Mouse (Mus musculus) stomach, postnatal 0 days (tissue): ENCODE data around the gene Itpa. TPM values are rescaled to one million over a fixed set of nuclear protein-coding genes. Genes with fewer than 3 reads are reported as not detected.
A peak's percentile ranks its signal among the peaks of the same experiment; 100 is the strongest.

Experiments used
- ATAC-seq: fragments of 200-750 bp; cut with Nextera tagmentation; 2 replicates; pipeline ENCODE4 v1.8.0; 2017; ENCODE audit not compliant: low FRiP score, low TSS enrichment
- DNase-seq: peaks from one replicate; pipeline ENCODE4 v3.0.0-alpha.2; 2016; ENCODE audit warnings: low spot score
- H3K27ac ChIP-seq: fragments of 300-500 bp; sonication (generic); replicated peaks from 2 replicates; pipeline ENCODE4 v1.5.1; 2014; ENCODE audit warnings: mild to moderate bottlenecking, control low read depth
- H3K27me3 ChIP-seq: fragments of 300-500 bp; sonication (generic); 2 replicates; pipeline ENCODE4 v1.6.1; 2014; ENCODE audit warnings: low read length; ENCODE audit not compliant: control insufficient read depth, insufficient read depth
- H3K36me3 ChIP-seq: fragments of 300-500 bp; sonication (generic); 2 replicates; pipeline ENCODE4 v1.6.1; 2014; ENCODE audit warnings: low read length, mixed read lengths; ENCODE audit not compliant: control insufficient read depth, insufficient read depth
- H3K4me1 ChIP-seq: fragments of 300-500 bp; sonication (generic); replicated peaks from 2 replicates; pipeline ENCODE4 v1.6.1; 2014; ENCODE audit warnings: antibody characterized with exemption; ENCODE audit not compliant: control insufficient read depth, insufficient read depth
- H3K4me2 ChIP-seq: fragments of 300-500 bp; sonication (generic); replicated peaks from 2 replicates; pipeline ENCODE4 v1.6.1; 2014; ENCODE audit warnings: low read depth, mild to moderate bottlenecking, control low read depth, moderate library complexity
- H3K4me3 ChIP-seq: fragments of 300-500 bp; sonication (generic); 2 replicates; pipeline ENCODE4 v1.5.1; 2014; ENCODE audit warnings: low read depth, low read length, control low read depth
- H3K9ac ChIP-seq: fragments of 300-500 bp; sonication (generic); 2 replicates; pipeline ENCODE4 v1.6.1; 2014; ENCODE audit warnings: mild to moderate bottlenecking, low read length, control low read depth, mixed read lengths
- H3K9me3 ChIP-seq: fragments of 300-500 bp; sonication (generic); 2 replicates; pipeline ENCODE4 v1.6.1; 2016; ENCODE audit warnings: low read length; ENCODE audit not compliant: control insufficient read depth
- CTCF ChIP-seq: IDR thresholded peaks from 2 replicates; pipeline ENCODE4 v1.5.1; 2016; ENCODE audit warnings: antibody characterized with exemption, low read depth, mild to moderate bottlenecking, moderate library complexity
- EP300 ChIP-seq: optimal IDR thresholded peaks from 2 replicates; pipeline ENCODE3; 2016; ENCODE audit warnings: antibody characterized with exemption
- WGBS: fragments of 180-500 bp; shearing (Covaris S2); extraction: QIAGEN DNeasy Blood & Tissue Kit; methylation state at CpG from one replicate; pipeline ENCODE4 v1.1.7; 2014; 5-methylcytosine and 5-hydroxymethylcytosine counted together
- polyA plus RNA-seq: library from polyadenylated mRNA; unstranded; fragments of >200 nt; fragmentation: Nextera tagmentation; extraction: Ambion mirVana; gene quantifications from 2 replicates; pipeline ENCODE4 v1.2.1, GENCODE M21; 2015

The Itpa gene
- polyA plus RNA-seq, 1 experiment from 2014 or later = 58.6 TPM

DNA sequence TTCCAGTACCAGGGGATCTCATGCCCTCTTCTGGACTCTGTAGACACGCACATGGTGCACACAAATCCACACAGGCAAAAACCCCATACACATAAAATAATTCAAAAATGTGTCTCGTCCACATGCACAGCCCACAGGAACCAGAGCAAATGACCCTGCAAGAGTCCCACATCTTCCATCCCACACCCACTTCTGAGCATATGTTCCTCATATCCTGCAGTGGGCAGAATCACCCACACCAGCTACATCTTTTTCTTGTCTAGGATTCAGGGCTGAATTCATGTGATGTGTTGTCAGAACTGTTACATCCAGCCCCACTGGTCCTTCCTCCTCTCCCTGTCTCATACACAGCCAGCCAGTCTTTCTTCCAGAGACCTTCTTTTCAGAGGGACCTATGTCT lies 14.1 kb upstream of the Itpa start:
- TF ChIP-seq CTCF (0 out of 2 replicates have a peak, but pooled peaks have one; percentile 10), EP300 (no peak)
- Histone ChIP-seq H3K4me1 (no peaks in the 10 kb centered on the region), H3K27me3 (no peaks in the 10 kb centered on the region), H3K4me3 (no peak overlapping the region), H3K4me2 (no peak overlapping the region), H3K27ac (no peak overlapping the region), H3K9me3 (no peaks in the 10 kb centered on the region), H3K36me3 (peaks cover 23% of the 10 kb centered on the region), H3K9ac (no peak overlapping the region)
- WGBS = 89% methylated on average over 2 of the region's 2 CpGs
- DNase-seq = no peak
- ATAC-seq = no peak

GRCm38 (mm10) chr2:130653760-130654159 lies 13.7 kb upstream of the Itpa start:
- H3K36me3 ChIP-seq = peaks cover 27% of the 10 kb centered on the region
- H3K4me3 ChIP-seq = no peak overlapping the region
- TF ChIP-seq CTCF (no peak), EP300 (no peak)
- ATAC-seq (no peak), DNase-seq (no peak)
- no peak overlapping the region for H3K4me2 ChIP-seq
- H3K9ac ChIP-seq = no peak overlapping the region
- no peaks in the 10 kb centered on the region for H3K27me3 ChIP-seq
- WGBS = 79% methylated on average over 1 of the region's 1 CpGs
- H3K9me3 ChIP-seq = no peaks in the 10 kb centered on the region
- no peak overlapping the region for H3K27ac ChIP-seq
- H3K4me1 ChIP-seq = no peaks in the 10 kb centered on the region

DNA sequence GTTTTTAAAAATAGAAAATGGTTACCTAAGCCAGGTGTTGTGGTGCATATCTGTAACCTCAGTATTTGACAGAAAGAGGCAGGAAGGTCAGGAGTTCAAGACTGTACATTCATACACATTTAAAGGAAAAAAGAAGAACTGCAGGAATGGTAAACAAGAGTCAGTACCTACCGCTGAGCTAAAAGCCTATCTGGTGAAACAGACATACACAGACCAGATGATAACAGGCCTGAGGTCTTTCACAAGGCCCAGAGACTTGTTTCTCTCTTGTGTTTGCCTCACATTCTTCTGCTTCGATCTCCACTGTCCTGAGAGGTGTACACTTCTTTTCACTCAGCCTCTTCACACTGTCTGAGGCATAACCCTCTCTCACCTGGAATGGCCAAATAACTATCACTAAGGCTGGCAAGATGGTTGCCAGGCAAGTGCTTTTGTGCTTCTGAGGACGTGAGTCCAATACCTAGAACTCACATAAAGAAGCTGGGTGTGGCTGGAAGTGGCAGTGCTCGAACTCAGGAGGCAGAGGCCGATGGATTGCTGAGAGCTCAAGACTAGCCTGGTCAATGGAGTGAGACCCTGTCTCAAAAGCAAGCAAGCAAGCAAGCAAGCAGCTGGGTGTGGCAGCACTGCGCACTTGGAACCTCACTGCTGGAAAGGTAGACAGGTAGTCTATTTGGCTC lies 11.6 kb upstream of the Itpa start:
- Histone ChIP-seq H3K4me3 (no peak overlapping the region), H3K4me2 (no peak overlapping the region), H3K36me3 (peaks cover 28% of the 10 kb centered on the region), H3K27ac (no peak overlapping the region), H3K9ac (no peak overlapping the region), H3K4me1 (no peaks in the 10 kb centered on the region), H3K27me3 (no peaks in the 10 kb centered on the region), H3K9me3 (no peaks in the 10 kb centered on the region)
- TF ChIP-seq EP300 = no peak
- no peak for TF ChIP-seq CTCF
- ATAC-seq (no peak), DNase-seq (no peak)
- WGBS = 89% methylated on average over 6 of the region's 6 CpGs

- no peak overlapping the region for H3K4me2 ChIP-seq
- no peak overlapping the region for H3K4me3 ChIP-seq
- ATAC-seq (no peak), DNase-seq (no peak)
- H3K36me3 ChIP-seq = peaks cover 31% of the 10 kb centered on the region
- H3K9ac ChIP-seq = no peak overlapping the region
- WGBS = 89% methylated on average over 9 of the region's 9 CpGs
- no peaks in the 10 kb centered on the region for H3K27me3 ChIP-seq
- no peaks in the 10 kb centered on the region for H3K4me1 ChIP-seq
- no peaks in the 10 kb centered on the region for H3K9me3 ChIP-seq
- TF ChIP-seq EP300 (no peak), CTCF (no peak)
- H3K27ac ChIP-seq = no peak overlapping the region
These were observed 10.9 kb upstream of the Itpa start for GRCm38 (mm10) chr2:130656536-130656935.

DNA sequence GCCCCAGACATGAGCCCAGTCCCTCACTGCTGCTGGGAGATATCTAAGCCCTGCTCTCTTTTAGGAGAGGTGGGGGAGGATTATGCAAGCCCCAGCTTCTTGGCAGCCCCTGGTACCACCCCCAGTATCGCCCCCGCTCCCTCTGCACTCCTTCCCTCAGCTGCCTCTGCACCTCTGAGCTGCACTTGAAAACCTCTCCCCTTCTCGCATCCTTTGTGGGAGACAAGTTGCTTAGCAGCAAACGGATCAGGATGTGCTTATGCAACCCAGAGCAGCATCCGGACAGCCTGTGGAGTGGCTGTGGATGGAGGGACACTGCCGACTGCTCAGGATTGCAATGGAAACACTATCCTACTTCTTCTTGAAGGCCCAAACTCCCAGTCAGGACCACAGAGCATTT lies 9.9 kb upstream of the Itpa start:
- no peaks in the 10 kb centered on the region for H3K4me1 ChIP-seq
- ATAC-seq = no peak
- peaks cover 32% of the 10 kb centered on the region for H3K36me3 ChIP-seq
- H3K9ac ChIP-seq = no peak overlapping the region
- DNase-seq = no peak
- no peak overlapping the region for H3K4me2 ChIP-seq
- H3K4me3 ChIP-seq = no peak overlapping the region
- no peaks in the 10 kb centered on the region for H3K9me3 ChIP-seq
- H3K27ac ChIP-seq = no peak overlapping the region
- H3K27me3 ChIP-seq = no peaks in the 10 kb centered on the region
- WGBS = 82% methylated on average over 6 of the region's 6 CpGs
- TF ChIP-seq EP300 (no peak), CTCF (no peak)

GRCm38 (mm10) chr2:130658530-130658929 lies 8.9 kb upstream of the Itpa start:
- H3K4me2 ChIP-seq = no peak overlapping the region
- no peak for ATAC-seq

More at GRCm38 (mm10) chr2:130658530-130658929, 8.9 kb upstream of the Itpa start:
- TF ChIP-seq EP300 (no peak), CTCF (no peak)
- no peak overlapping the region for H3K27ac ChIP-seq
- H3K9ac ChIP-seq = no peak overlapping the region
- H3K9me3 ChIP-seq = no peaks in the 10 kb centered on the region
- H3K4me3 ChIP-seq = no peak overlapping the region
- no peaks in the 10 kb centered on the region for H3K27me3 ChIP-seq
- whole genome bisulfite sequencing = 95% methylated on average over 10 of the region's 10 CpGs
- peaks cover 31% of the 10 kb centered on the region for H3K36me3 ChIP-seq
- no peak for DNase-seq
- peaks cover 2% of the 10 kb centered on the region; the same call in 1 of the 2 replicates for H3K4me1 ChIP-seq
